In genomic region chr8:115189836-115190235, GRCm38 (mm10) we compare ENCODE assay signal across 19 mouse cellular contexts.
DNase-seq lines count a peak whose midpoint lies in the region; ATAC-seq lines count a peak whose summit lies in the region.
"Had no signal": no experiment of that assay in that cellular context is flagged by ENCODE, and none has a peak within 500 bp of the region (broad histone marks: within the 10 kb centered on the region; RNA-seq: fewer than 3 reads in every experiment).

No protein-coding gene starts in this region.

- H3K4me3 ChIP-seq in midbrain, embryonic 15.5 days: no peak overlapping the region
- H3K4me3 ChIP-seq: forebrain, embryonic 12.5 days; gastrocnemius, adult 2 months; heart, embryonic 13.5 days; midbrain, embryonic 12.5 days; neural tube, embryonic 13.5 days; stomach, embryonic 15.5 days had no signal

- no peaks in the 10 kb centered on the region for H3K27me3 ChIP-seq in midbrain, embryonic 15.5 days (replicated peaks)
- H3K27me3 ChIP-seq: CH12.LX; heart, embryonic 13.5 days; midbrain, embryonic 12.5 days; neural tube, embryonic 13.5 days; stomach, embryonic 15.5 days had no signal

- no peak overlapping the region for H3K27ac ChIP-seq in midbrain, embryonic 15.5 days
- H3K27ac ChIP-seq: forebrain, embryonic 12.5 days; gastrocnemius, adult 2 months; heart, embryonic 13.5 days; hindbrain, embryonic 14.5 days; midbrain, embryonic 12.5 days; neural tube, embryonic 13.5 days; stomach, embryonic 15.5 days had no signal

- no peaks in the 10 kb centered on the region for H3K4me1 ChIP-seq in midbrain, embryonic 15.5 days

- no peak overlapping the region for H3K4me2 ChIP-seq in midbrain, embryonic 15.5 days
- H3K4me2 ChIP-seq: forebrain, embryonic 12.5 days; heart, embryonic 13.5 days; hindbrain, embryonic 14.5 days; midbrain, embryonic 12.5 days; neural tube, embryonic 13.5 days; stomach, embryonic 15.5 days had no signal

- 85% methylated on average over 11 of the region's 11 CpGs for WGBS in midbrain, embryonic 15.5 days

- H3K36me3 ChIP-seq in midbrain, embryonic 15.5 days (replicated peaks): no peaks in the 10 kb centered on the region
- H3K36me3 ChIP-seq: forebrain, embryonic 12.5 days; heart, embryonic 13.5 days; midbrain, embryonic 12.5 days; neural tube, embryonic 13.5 days; stomach, embryonic 15.5 days had no signal

- no peaks in the 10 kb centered on the region for H3K9me3 ChIP-seq in midbrain, embryonic 15.5 days
- H3K9me3 ChIP-seq: forebrain, embryonic 12.5 days; heart, embryonic 13.5 days; midbrain, embryonic 12.5 days; neural tube, embryonic 13.5 days; stomach, embryonic 15.5 days had no signal

- no peak for ATAC-seq in midbrain, embryonic 15.5 days (replicated peaks)

- no peak overlapping the region for H3K9ac ChIP-seq in midbrain, embryonic 15.5 days
- H3K9ac ChIP-seq: forebrain, embryonic 12.5 days; heart, embryonic 13.5 days; hindbrain, embryonic 14.5 days; midbrain, embryonic 12.5 days; neural tube, embryonic 13.5 days; stomach, embryonic 15.5 days had no signal

- DNase-seq in lung, adult 18-20 months: peak; percentile 5 to 6
- DNase-seq in lung, postnatal 4 days: no peak
- peak; percentile 6 for DNase-seq in c-Kit-positive CD71-negative TER-119-negative erythroid progenitor cells, embryonic 14.5 days (ENCODE audit: low read depth)
- peak; percentile 95 for DNase-seq in naive thymus-derived CD4-positive, alpha-beta T cell, adult 2 months (ENCODE audit: low read depth)
- peak; percentile 83 for DNase-seq in thymus, postnatal 25 days
- DNase-seq in embryo, embryonic 10 days (ENCODE audit: low spot score): no peak
- no peak for DNase-seq in testis, postnatal 10 days (ENCODE audit: low spot score)
- DNase-seq: adrenal gland, postnatal 14 days; gastrocnemius, adult 2 months; kidney, postnatal 10 days; liver had no signal

Comparison
In these comparisons a context has a peak if more than half of its experiments do, and no peak if none do; other contexts are left out.
1. DNase-seq: peak in lung, adult 18-20 months (2 of 2), c-Kit-positive CD71-negative TER-119-negative erythroid progenitor cells, embryonic 14.5 days (single experiment), naive thymus-derived CD4-positive, alpha-beta T cell, adult 2 months (single experiment) and thymus, postnatal 25 days (single experiment); none in lung, postnatal 4 days (0 of 2), embryo, embryonic 10 days (single experiment) and testis, postnatal 10 days (single experiment).